Mouse (Mus musculus): ENCODE results near the gene Sema4d.

Gene Sema4d

GRCm38 (mm10) chr13:51814646-51815045, 21.1 kb upstream of the Sema4d start:
- no peak for DNase-seq (ENCODE audit: low spot score)

DNA sequence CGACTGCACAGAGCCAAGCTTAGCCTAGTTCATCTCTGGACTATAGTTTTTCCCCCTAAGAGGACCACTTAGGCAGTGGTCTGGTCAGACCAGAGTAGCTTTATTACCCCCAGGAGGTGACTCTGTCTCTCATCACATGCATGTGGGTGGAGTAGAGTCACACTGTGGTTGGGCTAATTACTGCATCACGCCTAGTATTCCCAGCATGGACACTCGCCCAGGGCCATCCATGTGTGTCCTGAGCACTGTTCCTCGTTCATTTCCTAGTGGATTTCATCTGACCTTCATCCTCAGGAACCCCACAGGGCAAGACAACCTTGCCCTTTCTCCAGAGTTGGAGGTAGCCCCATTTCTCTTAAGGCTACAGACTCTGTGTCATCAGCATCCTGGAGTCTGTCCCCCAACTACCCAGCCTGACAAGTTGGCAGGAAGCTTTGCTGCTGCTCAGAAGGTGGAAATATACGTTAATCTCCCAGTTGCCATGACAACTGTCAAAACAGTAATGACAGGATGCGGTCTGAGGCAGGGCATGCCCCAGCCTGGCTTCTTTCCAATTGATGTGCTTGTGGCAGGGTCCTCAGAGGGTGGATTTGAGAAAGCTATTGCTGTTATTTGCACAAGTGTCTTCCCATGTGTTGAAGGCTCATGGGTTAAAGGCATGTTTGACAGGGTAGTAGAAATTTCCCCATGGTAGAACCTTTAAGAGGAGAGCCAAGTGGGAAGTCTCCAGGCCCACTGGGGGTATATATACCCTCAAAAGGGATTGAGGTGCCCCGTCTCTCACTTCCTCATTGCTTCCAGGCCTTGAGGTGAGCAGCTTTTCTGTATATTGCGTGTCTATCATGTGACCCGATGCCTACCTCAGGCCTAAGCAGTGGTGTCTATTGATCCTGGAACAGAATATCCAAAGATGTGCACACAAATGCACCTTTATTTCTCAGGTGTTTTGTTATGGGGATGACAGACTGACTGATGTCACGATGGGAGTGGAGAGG, 20.4 kb upstream of the Sema4d start:
- peak; percentile 42 for DNase-seq (ENCODE audit: low spot score)

GRCm38 (mm10) chr13:51808141-51808540, 14.6 kb upstream of the Sema4d start:
- DNase-seq (ENCODE audit: low spot score), result no peak

GRCm38 (mm10) chr13:51806220-51806619, 12.7 kb upstream of the Sema4d start:
- DNase-seq (ENCODE audit: low spot score), result no peak

DNA sequence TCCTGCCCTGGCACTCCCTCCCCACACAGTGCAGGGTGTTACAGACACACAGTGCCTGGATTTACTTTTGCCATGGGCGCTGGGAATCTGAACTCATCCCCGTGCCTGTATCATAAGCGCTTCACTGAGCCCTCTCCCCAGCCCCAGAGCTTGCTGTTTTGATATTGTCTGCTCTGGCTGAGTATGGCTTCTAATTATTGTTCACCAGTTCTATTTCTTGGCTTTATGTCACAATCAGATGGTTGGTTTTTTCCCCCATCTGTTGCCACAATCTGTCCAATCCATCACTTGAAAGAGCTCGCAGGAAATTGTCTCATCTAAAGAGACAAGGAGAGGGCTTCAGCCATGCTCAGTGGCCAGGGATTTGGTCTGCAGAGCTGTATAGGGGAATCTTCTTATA, 12.1 kb upstream of the Sema4d start:
- no peak for DNase-seq (ENCODE audit: low spot score)

- DNase-seq (ENCODE audit: low spot score), result peak; percentile 36
Observed at GRCm38 (mm10) chr13:51800921-51801320, 7.4 kb upstream of the Sema4d start.

DNA sequence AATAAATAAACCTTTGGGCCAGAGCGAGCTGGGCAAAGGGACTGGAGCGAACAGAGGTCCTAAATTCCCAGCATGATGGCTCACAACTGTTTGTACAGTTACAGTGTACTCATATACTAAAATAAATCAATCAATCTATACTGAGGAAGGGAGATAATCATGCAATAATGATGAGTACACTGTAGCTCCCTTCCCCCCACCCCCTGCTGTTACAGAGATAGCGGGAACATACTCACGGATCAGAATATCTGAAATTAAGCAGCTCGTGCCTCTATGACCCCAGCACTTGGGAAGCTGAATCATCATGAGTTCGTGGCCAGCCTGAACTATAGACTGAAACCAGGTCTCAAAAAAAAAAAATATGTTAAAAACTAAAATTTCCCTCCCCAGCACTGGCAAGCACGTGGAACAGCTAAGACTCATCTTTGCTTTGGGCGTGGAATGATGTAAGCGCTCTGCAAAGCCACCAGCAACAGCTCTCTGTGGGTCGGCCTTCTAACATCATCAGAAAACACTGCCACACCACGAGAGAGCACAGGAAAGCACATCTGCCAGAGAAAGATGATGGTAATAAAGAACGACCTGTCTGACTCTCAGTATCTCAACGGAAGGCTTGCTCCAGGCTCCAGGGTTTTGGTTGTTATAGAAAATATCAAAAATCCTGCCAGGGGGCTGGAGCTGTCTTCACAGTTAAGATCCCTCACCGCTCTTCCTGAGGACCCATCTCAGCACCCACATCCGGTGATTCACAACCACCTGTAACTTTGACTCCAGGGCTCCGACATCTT, 6.4 kb upstream of the Sema4d start:
- DNase-seq (ENCODE audit: low spot score), result no peak

- no peak for DNase-seq (ENCODE audit: low spot score)
Observed at GRCm38 (mm10) chr13:51797899-51798746, 4.6 kb upstream of the Sema4d start.

DNA sequence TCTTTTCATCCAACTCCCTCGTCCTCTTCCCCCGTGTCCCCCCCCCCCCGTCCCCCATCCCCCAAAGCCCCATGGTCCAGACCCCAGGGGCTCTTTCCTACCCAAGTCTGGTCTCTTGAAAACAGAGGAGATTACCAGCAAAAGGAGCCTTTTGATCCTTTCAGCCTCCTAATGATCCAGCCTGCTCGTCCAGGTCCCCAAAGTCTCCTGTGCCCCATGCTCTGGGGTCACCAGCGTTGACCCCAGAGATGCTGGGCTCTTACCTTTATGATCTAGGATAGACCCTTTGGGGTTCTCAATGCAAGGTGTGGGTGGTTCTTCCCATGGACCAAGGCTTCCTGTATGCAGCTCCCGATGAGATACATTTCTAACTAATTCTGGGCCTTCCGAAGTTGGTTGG, 401 bp upstream of the Sema4d start:
- no peak for DNase-seq (ENCODE audit: low spot score)

DNA sequence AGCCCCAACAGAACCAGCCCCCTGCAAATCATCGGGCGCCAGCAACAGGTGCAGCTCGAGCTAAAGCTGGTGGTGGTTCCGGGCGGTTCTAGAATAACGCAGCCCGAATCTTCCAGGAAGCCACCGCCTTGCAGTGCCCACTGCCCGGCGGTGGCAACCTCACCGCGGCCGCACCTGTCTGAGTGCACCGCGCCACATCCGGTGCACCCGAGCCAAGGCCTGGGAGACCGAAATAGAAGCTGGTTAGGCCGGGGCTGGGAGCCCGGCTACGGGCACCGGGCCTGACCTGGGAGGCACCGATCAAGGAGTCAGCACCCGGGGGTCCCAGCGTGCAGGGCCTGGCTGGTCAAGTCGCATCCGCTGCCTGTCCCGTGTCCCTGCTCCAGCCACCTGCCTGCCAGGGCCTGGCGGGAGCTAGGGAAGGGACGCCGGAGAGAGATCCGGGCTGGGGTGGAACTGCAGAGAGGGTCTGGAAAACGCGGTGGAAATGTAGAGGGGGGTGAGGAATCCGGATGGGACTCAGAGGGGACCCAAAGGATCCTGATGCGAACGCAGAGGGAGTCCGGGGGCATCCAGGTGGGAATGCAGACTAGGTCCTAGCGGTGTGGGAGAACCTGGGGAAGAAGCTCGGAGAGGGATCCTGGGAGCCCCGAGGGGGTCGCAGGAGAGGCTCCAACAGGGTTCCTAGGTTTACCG, 670 bp downstream of the Sema4d start:
- peak; percentile 50 for DNase-seq (ENCODE audit: low spot score)

GRCm38 (mm10) chr13:51792135-51792573, 1.4 kb downstream of the Sema4d start:
- DNase-seq (ENCODE audit: low spot score), result no peak

DNA sequence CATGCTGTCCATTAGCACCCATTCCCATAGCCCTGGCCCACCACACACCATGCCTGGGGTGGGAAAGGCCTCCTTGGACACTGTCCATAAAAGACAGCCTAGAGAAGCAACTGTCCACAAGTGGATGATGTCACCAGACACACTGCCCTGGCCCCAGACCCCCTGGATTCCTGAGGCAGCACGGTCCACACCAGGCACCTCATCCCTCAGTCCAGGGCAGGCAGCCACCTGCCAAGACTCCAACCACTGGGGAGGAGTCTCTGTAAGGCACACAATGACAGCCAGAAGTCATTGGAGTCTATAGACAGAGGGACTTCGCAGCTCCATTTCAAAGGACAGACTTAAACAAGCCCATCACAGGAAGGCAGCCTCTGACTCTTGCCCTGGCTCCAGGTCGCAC, 1.9 kb downstream of the Sema4d start:
- DNase-seq (ENCODE audit: low spot score), result no peak

- DNase-seq (ENCODE audit: low spot score), result no peak
Observed at GRCm38 (mm10) chr13:51790793-51791192, 2.8 kb downstream of the Sema4d start.

- DNase-seq (ENCODE audit: low spot score), result no peak
Observed at GRCm38 (mm10) chr13:51787858-51788257, 5.7 kb downstream of the Sema4d start.

DNA sequence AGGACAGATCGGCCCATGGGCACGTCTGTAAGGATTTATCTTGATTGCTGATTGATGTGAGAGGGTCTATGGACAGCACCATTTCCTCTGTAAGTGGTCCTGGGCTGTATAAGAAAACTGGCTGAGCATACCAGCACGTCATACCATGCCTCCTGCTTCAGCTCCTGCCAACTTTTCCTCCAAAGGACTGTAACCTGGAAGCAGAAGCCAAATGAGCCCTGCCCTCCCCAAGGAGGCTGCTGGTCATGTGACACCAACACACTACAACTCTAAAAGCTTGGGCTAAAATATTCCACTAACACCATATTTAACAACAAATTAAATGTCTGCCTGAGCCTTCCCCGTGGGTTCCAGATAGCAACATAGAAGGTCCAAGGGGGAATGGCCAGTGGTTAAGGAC, 6.9 kb downstream of the Sema4d start:
- no peak for DNase-seq (ENCODE audit: low spot score)

DNA sequence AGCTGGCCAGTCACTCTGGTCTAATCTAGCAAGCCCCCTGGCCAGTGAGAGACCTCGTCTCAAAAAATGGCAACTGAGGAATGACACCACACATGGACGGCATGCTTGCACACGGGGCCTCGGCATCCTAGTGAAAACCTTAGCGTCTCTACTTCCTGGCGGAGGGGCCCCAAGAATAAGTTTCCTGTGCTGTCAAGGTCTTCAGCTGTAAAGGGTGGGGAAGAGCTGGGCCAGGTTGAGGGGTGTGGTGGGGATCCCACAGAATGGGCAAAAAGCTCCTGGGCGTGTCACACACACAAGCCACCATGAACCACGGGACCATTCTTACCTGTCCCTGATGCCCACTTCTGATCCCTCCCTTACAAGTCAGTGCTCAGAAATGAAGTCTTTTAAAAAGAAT, 9.1 kb downstream of the Sema4d start:
- DNase-seq (ENCODE audit: low spot score), result no peak

DNA sequence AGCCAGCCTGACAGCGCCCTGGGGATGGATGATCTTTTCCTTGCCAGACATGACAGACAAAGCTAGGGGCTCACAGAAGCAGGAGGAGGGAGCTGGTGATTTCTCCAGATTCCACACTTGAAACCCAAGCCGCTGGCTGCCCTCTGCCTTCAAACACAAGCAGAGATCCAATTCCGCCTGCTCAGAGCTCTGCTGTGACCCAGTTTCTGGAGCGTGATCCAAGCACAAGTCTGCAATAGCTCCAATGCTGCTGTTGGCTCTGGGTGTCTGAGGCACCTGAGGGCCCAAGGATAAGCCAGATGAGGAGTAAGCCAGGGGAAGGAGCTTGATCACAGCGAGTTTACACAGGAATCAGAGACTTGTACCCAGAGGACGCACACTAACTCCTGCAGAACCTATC, 9.7 kb downstream of the Sema4d start:
- no peak for DNase-seq (ENCODE audit: low spot score)

DNA sequence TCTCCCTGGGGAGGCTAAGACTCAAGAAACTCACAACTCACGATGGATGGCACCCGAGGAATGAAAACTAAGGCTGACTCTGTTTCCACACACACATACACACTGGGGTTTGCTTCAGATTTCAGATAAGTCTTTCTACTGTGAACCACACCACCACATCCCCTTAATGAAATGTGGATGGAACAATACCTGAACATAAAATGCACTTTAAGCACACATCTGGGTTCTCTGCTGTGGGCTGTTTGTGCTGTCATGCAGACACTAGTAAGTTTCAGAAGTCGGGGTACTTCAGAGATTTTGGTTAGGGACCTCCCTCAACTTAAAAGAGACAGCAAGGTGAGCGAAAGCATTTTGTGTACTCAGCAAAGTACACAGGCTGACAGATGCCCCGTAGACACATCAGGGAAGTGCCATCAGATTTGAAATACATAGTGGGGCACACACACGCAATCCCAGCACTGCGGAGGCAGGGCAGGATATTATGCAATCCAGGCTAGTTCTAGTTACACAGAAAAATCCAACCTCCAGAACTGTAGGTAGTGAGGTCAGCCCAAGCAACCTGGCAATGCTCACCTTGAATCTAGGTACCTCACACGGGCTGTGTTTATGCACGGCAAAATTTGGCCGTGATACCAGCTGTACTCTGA, 12.9 kb downstream of the Sema4d start:
- DNase-seq (ENCODE audit: low spot score), result no peak

GRCm38 (mm10) chr13:51778983-51779962, 14.3 kb downstream of the Sema4d start:
- DNase-seq (ENCODE audit: low spot score), result no peak

Data from spleen, adult 12 weeks (tissue).